Mouse (Mus musculus) ZHBTc4 (cell line): Measurements from ENCODE around the gene Sdf4.

Experiments
- DNase-seq: peaks from one replicate; pipeline ENCODE4 v3.0.0-alpha.2; 2011; ENCODE audit warnings: low read depth, low spot score

Sdf4 gene

DNA sequence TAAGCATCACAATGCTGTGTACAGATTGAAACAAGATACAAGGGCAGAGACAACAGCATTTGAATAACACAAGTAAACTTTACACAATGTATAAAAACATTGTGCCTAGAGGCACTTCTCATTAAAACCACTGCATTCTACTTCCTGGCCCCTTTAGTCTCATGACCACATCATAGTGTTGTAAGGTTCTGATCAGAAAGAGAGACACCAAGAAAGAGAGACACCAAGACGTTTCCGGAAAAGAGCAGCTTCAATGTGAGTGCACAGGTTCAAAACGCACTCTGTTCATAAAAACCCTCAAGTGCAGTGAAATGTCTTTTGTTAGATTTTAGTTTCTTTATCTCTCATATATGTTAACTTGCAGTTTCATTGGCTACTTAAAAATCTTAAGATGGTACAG, 11.4 kb downstream of the Sdf4 start:
- DNase-seq = no peak

DNA sequence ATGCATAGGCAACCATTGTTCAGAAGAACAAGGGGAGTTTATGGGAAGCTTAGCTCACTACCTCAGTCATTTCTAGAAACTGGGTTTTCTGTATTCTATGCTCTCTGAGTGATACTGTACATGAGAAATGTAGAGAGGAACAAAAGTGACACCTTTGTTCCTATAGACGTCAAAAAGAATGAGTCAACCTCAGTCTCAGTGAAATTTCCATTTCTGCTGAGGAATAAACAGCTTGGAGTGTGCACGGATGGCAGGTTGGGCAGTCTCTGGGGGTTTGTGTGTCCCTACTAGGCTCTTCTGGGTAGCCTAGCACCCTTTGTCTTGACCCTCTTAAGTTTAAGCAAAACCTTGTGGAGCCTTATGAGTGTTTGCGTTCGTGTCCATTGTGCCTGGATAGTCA, 15.7 kb downstream of the Sdf4 start:
- DNase-seq = no peak

DNA sequence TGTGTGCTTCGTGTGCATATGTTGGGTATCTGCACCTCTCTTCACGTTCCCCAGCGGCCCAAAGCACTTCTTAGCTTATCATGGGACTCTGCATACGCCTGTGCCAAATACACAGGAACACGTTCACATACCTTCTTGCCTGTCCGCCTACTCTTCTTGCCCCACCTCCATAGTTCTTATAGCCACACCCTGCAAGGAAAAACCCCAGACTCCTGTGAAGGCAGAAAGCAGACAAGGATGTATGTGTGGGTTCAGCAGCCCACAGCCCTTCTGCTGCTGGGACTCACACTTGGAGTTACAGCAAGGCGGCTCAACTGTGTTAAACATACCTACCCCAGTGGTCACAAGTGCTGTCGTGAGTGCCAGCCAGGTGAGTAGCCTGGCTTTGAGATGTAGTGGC, 21.0 kb downstream of the Sdf4 start, which contains the start of gene Tnfrsf4:
Tnfrsf4 (plus strand) TSS at position 207 of the 400 bp plus-strand sequence.
- DNase-seq = no peak

GRCm38 (mm10) chr4:156014436-156014835, 21.8 kb downstream of the Sdf4 start:
- no peak for DNase-seq

DNA sequence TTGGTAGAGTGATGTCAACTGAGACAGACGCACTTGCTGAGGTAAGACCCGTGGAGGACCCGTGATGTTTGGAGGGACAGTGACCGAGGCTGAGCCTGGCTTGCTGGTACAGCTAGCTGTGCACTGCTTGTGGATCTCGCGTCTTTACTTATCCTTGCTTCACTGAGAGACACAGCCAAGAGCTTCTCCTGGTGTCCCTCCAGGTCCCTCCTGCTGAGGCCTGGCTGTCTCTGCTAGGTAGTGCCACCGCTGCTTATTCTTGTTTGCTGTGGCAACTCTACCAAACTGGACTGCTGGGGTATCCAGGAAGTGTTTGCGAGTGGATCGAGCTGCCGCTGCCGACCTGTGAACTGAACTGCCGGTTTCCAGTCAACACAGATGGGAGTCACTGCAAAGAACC, 27.1 kb downstream of the Sdf4 start:
- no peak for DNase-seq

- no peak for DNase-seq
Measured at GRCm38 (mm10) chr4:156021381-156021780, 28.7 kb downstream of the Sdf4 start.

- no peak for DNase-seq
Measured at GRCm38 (mm10) chr4:156021942-156022419, 29.3 kb downstream of the Sdf4 start.

GRCm38 (mm10) chr4:156023520-156023919, 30.8 kb downstream of the Sdf4 start:
- no peak for DNase-seq

DNA sequence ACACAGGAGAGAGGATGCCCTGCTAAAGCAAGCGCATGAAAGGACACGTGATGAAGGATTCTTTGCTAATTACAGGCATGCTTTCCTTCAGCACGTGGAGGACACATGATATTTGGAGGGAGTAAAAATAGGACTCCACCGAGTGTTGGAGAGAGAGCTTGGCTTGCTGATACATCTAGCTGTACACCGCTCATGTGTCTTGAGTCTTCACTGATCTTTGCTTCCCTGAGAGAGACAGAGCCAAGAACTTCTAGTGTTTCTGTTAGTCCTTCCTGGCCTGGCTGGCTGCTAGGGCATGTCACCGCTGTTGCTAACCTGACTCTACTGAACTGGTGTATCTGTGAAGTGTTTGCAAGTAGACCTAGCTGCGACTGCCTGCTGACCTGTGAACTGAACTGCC, 31.5 kb downstream of the Sdf4 start:
- no peak for DNase-seq

DNA sequence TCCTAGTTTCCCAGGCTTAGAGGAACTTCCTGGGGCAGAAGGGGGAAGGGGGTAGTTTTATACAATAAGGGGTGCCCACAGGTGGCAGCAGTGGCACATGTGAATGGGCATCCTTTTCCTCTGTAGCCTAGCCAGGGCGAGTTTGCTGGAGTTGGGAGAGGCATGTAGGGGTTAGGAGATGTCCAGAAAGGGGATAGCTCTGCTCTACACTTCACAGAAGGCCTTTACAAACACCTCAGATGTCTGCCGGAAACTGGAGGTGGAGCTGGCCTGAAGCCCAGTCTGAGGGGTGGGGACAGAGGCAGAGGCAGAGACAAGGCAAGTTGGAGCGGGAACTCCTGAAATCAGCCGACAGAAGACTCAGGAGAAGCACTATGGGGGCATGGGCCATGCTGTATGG, 33.3 kb downstream of the Sdf4 start, which contains the start of gene Tnfrsf18:
Tnfrsf18 (plus strand) TSS at position 152 of the 400 bp plus-strand sequence.
- no peak for DNase-seq

DNA sequence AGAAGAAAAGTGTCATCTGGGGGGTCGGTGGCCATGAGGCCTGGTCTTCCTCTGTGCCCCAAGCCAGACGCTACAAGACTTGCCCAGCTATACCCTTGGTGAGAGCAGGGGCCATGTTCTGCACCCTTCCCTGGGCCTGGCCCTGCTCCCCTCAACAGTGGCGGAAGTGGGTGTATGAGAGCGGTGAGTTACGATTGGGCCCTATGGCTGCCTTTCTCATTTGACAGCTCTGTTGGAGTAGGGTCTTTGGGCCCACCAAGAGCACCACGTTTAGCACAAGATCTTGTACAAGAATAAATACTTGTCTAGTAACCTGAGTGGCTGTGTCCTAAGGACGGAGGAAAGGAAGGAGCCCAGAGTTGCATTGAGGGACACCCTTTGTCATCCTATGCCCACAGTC, 35.9 kb downstream of the Sdf4 start:
- no peak for DNase-seq

DNA sequence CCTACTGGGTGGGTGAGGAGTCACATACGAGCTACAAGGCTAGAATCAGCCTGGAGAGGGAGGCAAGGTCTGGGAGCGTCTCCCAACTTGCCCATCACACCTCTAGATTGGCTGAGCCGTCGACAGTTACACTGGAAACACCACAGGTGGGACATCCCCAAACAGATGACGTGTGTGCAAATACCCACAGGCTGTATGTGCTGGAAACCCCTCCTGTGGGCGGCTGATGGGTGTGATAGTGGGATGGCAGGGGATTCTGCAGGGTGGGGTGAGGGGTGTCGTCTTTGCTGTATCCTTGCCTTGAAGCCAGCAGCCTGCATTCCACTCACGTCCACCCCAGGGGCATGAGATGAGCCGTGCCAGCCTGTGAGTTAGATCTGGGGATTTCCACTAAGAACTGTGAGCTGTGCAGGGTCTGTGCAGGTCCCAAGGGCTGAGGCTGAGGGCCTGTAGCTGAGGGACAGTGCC, 38.0 kb downstream of the Sdf4 start:
- no peak for DNase-seq

- DNase-seq = no peak
Measured at GRCm38 (mm10) chr4:156031255-156031592, 38.6 kb downstream of the Sdf4 start.

- peak; percentile 93 for DNase-seq
Measured at GRCm38 (mm10) chr4:156031593-156032391, 39.1 kb downstream of the Sdf4 start.

DNA sequence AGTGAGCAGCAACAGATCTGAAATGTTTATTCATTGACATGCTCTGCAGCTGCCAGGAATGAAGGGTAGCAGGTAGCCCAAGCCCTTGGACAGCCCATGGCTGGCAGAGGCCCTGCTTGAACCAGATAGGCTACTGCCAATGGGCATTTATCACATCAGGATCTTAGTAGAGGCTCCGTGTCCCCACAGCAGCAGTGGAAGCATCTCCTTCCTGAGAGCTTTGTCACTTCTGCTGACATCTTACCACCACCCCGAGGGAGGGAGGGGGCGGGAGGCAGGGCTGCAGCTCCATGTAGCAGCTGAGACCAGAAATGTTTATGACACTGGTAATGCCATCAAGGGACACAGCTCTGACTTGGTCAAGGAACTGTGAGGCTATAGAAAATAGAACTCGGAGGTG, 40.2 kb downstream of the Sdf4 start:
- no peak for DNase-seq

DNA sequence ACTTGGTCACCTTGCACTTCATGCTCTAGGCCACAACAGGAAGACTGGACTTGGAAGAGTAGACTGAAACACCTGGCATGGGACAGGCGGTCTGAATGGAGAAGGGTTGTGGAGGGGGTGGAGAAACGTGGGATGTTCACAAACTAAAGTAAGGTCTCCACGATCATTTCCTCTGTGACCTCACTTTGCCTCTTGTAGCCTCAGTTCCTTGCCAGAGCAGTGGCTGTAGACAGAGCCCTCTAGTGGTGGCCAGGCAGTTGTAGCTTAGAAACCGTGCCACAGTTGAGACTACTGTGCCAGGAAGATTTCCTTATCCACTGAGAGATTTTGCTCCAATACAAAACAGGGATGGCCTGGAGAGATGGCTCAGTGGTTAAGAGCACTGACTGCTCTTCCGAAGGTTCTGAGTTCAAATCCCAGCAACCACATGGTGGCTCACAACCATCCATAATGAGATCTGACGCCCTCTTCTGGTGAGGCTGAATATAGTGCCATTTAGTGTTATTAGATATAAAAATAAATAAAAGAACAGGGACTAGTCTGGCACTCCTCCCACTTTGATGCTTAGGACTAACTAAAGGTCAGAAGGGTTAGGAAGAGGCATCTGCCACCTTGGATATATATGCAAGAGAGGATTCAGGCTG, 40.9 kb downstream of the Sdf4 start:
- DNase-seq = peak; percentile 85

- peak; percentile 66 for DNase-seq
Measured at GRCm38 (mm10) chr4:156034301-156034700, 41.6 kb downstream of the Sdf4 start.

DNA sequence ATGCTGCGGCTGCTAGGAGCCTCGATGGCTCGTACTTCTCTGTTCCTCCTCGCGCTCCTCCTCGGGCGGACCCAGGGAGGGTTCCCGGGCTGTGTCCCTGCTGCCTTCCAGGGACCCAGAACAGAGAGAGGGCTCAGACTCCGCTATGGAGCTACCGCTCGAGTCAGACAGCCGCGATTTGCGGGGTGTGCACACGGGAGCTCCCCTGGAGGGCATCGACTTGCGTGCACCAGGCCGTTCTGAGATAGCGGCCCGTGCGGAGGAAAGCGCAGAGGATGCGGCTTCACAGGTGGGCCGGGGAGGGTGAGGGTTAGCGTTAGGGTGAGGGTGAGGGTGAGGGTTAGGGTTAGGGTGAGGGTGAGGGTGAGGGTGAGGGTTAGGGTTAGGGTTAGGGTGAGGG, 42.2 kb downstream of the Sdf4 start:
- DNase-seq = peak; percentile 55

GRCm38 (mm10) chr4:156044754-156045153, 52.1 kb downstream of the Sdf4 start:
- no peak for DNase-seq

GRCm38 (mm10) chr4:156049779-156050178, 57.1 kb downstream of the Sdf4 start:
- DNase-seq = no peak

DNA sequence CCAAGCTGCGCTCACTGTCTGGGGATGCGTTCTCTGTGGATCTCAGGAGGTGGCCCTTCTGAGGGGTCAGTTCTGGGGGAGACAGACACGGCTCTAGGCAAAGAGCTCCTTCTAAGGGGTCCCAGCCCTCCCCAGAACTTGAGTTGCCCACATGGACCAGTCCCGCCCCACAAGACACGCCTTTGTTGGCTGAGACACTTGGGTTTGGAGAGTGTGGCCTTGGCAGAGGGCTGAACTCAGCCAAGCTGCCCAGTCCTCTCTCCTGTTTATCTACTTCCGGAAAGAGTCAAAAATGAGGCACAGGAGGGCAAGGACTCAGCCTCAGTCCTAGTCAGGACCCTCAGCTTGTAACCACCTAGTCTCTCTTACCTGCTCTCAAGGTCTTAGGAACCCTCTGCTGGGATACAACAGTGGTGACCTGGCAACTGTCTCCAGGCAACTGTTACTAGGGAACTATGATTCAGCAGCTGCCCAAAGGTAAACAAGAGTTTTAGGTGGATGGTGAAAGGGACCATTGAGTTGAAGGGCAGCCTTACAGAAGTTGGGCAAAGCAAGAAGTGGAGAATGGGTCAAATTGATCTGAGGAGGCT, 57.8 kb downstream of the Sdf4 start:
- DNase-seq = no peak

DNA sequence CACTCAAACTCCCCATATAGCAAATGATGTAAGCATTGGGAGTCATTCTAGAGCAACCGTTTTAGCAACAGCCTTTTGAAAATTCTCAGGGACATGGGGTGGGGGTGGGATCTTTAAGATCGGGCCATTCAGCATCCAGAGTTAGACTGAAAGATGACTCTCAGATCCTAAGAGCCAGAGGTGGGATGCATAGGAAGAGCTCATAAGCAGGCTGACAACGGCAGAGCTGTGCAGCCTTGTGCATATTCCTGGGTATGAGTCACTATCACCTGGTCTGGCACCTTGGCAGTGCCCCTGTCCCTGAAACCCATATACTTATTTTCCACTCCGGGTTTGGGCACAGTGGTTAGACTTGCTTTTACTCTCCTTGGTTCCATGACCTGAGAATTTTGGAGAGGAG, 60.4 kb downstream of the Sdf4 start:
- DNase-seq = no peak

DNA sequence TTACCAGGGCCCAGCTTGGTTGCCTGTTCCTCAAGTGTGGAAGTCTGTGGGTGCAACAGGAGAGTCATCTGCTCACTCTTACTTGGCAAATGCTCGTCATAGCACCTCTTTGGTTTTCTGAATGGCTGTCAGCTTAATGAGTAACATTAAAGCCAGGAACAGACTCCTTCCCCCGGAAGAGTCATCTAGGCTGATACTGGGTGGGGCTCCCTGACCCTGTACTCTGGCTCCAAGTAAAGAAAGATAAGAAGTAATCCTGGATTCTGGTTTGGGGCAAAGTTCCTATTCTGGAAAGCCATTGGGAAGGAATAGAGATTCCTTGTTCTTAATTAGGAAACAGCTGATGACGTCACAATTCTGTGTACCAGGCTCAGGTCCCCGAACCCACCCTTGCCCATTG, 61.5 kb downstream of the Sdf4 start:
- no peak for DNase-seq
